Mouse (Mus musculus) left cerebral cortex, adult 2 months (tissue): Measurements from ENCODE around the gene Sqor. TPM values are rescaled to one million over a fixed set of nuclear protein-coding genes. Genes with fewer than 3 reads are reported as not detected.

Experiments used
- DNase-seq, 2 experiments: peaks; one replicate each; pipeline ENCODE4 v3.0.0; 2021 to 2022; ENCODE audit warnings: low spot score in 2 of 2, mixed read lengths in 1 of 2; ENCODE audit errors: extremely low spot score in 1 of 2
- H3K27ac ChIP-seq: fragments of 200-600 bp; 2 replicates; pipeline ENCODE4 v1.8.1; 2022
- H3K4me3 ChIP-seq: fragments of 200-600 bp; 2 replicates; pipeline ENCODE4 v1.8.1; 2022
- CTCF ChIP-seq: fragments of 200-600 bp; IDR thresholded peaks from 2 replicates; pipeline ENCODE4 v1.8.1; 2022; ENCODE audit warnings: antibody characterized with exemption, mild to moderate bottlenecking, moderate library complexity
- intact Hi-C: fragments of 180-260 bp; cut with DNase I; formaldehyde crosslinking; loops from one replicate; pipeline ENCODE4 v1.15.1; 2025
- total RNA-seq, 2 experiments: library from RNA; stranded (reverse); gene quantifications; 2 replicates each; pipeline ENCODE4 v1.2.3; 2021

Gene Sqor
- total RNA-seq, 2 experiments from 2014 or later, result 4.6 to 7.0 TPM

DNA sequence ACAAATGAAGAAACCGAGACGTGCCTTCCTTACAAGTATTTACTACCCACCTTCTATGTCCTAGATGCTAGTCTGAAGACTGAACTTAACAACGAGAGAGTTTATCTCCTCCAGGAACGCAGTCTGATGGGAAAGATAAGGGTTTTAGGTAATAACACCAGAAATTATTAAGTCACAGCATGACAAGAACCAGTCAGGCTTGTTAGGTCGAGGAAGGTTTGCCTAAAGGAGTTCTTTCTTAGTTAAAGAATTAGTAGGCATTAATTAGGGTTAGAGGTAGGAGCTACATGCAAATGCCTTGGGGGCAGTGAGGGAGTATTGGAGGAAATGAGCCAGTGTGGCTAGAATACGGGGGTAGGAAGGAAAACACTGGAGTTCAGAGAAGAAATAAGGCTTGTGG lies 24.7 kb downstream of the Sqor start:
- no peak for DNase-seq
- no peak overlapping the region for H3K4me3 ChIP-seq
- intact Hi-C loops, result no loop called here
- no peak overlapping the region for H3K27ac ChIP-seq
- TF ChIP-seq CTCF, result no peak

DNA sequence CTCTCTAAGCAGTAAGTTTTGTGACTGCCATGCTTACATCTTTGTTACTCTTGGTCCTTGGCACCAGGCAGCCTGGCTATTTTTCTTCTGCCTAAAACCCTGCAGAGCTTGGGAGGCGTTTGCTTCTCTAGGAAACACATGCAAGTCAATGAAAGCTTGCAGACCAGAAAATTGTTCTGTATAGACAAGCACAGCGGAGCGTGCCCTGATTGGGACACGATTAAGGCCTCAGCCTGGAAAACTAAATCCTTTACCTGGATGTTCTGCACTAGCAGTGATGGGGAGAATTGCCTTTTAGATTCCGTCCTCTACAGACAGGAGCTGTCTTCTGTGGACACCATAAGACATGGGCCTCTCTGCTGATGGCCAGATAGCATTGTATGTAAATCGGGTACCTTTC lies 39.4 kb downstream of the Sqor start:
- TF ChIP-seq CTCF, result no peak
- intact Hi-C loops, result no loop called here
- DNase-seq, result no peak
- no peak overlapping the region for H3K27ac ChIP-seq
- no peak overlapping the region for H3K4me3 ChIP-seq

DNA sequence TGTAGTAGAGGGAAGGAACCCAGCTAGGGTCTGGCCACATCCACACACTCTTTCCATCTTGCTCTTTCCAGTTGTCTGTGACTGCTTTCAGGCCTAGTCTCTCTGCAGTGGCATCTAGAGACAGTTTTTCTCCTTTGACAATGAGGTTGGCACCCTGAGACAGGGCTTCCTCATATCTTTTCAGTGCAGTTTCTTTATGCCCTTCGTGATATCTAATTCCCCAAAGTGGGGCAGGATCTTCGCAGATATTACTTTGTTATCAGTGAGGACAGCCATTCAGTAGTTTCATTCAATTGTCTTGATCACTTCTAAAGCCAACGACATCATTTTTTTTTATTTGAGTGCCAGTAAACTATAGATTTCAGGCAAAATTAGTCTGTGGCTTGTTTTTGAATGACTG lies 41.0 kb downstream of the Sqor start:
- intact Hi-C loops, result no loop called here
- TF ChIP-seq CTCF, result no peak
- H3K27ac ChIP-seq, result no peak overlapping the region
- no peak overlapping the region for H3K4me3 ChIP-seq
- no peak for DNase-seq

DNA sequence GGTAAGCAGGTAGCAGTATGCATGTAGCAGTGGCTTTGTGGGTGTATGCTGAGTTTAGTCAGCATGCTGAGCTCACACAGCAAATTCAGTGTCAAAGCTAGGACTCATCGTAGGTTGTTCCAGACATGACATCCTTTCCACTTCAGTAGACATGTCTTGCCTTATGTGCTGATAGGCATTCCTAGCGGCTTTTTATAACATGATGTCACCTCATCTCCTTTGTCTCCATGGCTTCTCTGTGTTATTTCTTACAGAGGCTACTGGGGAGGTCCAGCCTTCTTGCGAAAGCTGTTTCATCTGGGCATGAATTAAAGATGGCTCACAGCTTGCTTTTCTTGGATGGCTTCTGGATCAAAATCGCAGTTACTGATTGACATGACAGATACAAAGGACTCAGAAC lies 44.0 kb downstream of the Sqor start:
- intact Hi-C loops, result no loop called here
- DNase-seq, result no peak
- Histone ChIP-seq H3K27ac (no peak overlapping the region), H3K4me3 (no peak overlapping the region)
- no peak for TF ChIP-seq CTCF

DNA sequence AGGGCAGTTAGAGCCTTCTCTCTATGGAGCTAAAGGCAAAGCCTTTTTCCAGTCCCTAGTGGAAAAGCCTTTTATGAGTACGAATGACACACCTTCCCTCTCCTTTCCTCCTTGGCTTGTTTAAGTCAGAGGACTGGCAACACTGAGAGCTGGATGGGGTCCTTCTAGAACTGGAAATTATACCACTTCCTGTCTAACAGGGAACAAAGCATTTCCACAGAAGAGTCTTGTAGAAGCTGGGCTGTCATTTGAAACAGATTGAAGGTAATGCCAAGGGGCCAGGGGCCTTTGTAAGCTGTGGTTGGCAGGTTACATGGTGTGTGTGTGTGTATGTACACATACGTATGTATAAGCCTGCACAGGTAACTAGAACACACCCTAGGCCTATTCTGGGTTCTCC lies 51.9 kb downstream of the Sqor start:
- H3K27ac ChIP-seq, result no peak overlapping the region
- no peak for TF ChIP-seq CTCF
- intact Hi-C loops, result no loop called here
- no peak for DNase-seq
- no peak overlapping the region for H3K4me3 ChIP-seq

DNA sequence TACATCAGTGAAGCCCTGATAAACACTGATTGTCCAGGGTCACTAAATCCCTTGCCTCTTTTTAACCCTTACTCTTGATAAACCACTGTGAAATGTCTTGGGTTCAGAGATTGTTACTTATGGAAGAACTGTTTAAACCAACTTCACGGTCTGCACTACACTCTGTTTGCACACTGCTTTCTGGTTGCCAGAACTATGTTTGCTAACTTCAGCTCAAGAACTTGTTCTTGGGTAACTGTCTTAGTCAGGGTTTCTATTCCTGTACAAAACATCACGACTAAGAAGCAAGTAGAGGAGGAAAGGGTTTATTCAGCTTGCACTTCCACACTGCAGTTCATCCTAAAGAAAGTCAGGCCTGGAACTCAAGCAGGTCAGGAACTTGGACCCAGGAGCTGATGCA lies 56.2 kb downstream of the Sqor start:
- Histone ChIP-seq H3K27ac (no peak overlapping the region), H3K4me3 (no peak overlapping the region)
- TF ChIP-seq CTCF, result no peak
- no peak for DNase-seq
- intact Hi-C loops, result no loop called here

DNA sequence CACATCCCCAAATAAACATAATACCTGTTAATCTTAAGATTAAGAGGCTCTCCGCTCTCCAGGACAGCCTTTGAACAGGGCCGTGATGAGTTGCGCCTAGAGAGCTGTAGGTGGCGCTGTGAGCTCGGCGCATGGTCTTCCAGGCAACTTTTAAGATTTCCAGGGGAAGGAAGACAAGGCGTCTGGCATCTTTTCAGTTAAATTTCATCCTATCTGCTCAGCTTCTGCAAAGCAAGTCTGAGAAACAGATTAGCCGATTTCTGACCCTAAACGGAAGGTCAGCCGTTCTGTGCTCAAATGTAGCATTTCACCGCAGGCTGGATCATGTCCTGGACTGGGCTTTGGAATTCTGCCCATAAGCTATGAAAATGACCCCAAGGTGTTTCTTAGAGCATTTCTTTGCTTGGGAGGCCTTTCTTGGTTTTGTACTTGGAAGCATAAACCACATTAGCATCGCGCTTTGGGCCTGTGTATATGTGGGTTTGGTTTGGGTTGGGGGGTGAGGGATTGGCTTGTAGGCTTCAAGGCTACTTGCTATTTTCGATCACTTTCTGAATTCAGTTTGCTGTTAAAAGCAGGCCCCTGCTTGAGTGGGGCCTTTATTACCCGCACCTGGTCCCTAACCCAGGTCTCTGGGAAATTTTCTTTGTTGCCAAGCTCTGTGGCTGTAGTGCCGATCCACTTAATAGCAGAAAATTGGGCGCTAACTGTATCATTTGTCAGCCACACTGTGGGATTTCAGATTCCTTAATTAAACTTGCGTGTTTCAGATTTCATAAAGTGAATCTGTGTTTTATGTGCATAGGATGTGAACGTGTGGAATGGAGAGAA lies 60.6 kb downstream of the Sqor start:
- intact Hi-C loops, result loop anchor here (5.0 kb wide), 1 partner anchor 487 kb away; no protein-coding TSS in a partner anchor

DNA sequence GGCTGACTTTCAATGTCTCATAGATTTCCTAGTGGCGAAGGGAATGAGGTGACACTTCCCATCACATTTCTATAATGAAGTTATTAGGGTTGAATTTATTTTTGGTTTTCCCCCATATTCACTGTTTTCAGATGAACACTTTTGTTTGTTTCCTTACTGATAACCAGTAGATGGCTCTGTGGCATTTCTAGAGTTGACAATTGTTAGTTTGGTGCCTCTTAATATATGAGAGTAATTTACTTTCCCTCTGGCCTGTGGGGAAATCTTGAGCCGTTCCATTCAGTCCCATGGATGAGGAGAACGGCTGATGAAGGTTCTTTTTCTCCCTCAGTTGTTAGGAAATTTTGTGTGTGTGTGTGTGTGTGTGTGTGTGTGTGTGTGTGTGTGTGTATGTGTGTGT lies 61.3 kb downstream of the Sqor start:
- no peak for DNase-seq
- Histone ChIP-seq H3K4me3 (no peak overlapping the region), H3K27ac (no peak overlapping the region)
- TF ChIP-seq CTCF, result peak; percentile 19
- intact Hi-C loops, result loop anchor here (5.0 kb wide), 1 partner anchor 486 kb away; no protein-coding TSS in a partner anchor

More for the DNA sequence above, 60.6 kb downstream of the Sqor start:
- Histone ChIP-seq H3K4me3 (no peak overlapping the region), H3K27ac (no peak overlapping the region)
- TF ChIP-seq CTCF, result peak; percentile 90
- peak; percentile 61 to 64 for DNase-seq

DNA sequence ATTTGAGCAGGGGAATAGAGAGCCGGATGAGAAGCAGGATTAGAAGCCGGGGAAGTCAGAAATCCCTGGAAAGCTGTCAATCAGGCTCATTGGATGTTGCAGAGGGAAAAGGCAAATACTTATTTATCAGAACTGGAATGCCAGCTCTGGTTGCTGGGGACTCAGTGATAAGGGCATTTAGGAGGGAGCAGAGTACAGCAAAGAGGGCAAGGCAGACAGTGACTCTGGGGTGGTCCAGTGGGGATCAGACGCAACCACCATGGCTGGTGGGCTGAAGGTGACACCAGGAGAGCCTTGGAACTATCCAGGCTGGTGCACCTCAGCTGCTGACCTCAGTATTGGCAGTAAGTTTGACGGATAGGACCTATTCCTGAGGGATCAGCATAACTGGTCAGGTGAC lies 89.6 kb downstream of the Sqor start:
- Histone ChIP-seq H3K4me3 (no peak overlapping the region), H3K27ac (no peak overlapping the region)
- no peak for TF ChIP-seq CTCF
- intact Hi-C loops, result no loop called here
- no peak for DNase-seq

DNA sequence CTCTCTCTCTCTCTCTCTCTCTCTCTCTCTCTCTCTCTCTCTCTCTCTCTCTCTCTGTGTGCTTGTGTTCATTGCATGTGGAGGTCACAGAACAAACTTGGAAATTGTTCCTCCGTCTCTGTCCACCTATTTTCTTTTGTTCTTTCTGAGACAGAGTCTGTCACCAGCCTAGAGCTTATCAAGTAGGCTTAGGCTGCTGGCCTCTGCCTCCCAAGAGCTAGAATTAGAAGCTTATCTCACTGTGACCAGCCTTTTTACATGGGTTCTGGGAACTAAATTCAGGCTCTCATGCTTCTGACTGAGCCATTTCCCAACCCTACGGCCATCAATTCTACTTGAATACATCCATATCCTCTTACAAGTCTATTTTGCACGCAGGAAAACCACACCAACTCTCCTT lies 90.3 kb downstream of the Sqor start:
- Histone ChIP-seq H3K4me3 (no peak overlapping the region), H3K27ac (no peak overlapping the region)
- no peak for DNase-seq
- intact Hi-C loops, result no loop called here
- no peak for TF ChIP-seq CTCF

Other genes with a start within 250 kb of the Sqor start
- gene Gatm, start 153.9 kb upstream of the Sqor start, total RNA-seq, result 10 to 100 TPM; 51.8 to 52.0 TPM
- gene AA467197, start 128.3 kb upstream of the Sqor start, total RNA-seq, result under 1 TPM in 1 of 2 experiments, not detected in 1; 0.49 TPM
- 10 to 100 TPM; 45.9 to 48.5 TPM for gene Slc30a4, start 62.6 kb upstream of the Sqor start, total RNA-seq
- gene Bloc1s6, start 26.7 kb upstream of the Sqor start, total RNA-seq, result 10 to 100 TPM; 28.2 to 34.3 TPM